Mouse (Mus musculus) liver, embryonic 12.5 days (tissue): ENCODE measurements around the gene Gdap1l1. TPM values are rescaled to one million over a fixed set of nuclear protein-coding genes. Genes with fewer than 3 reads are reported as not detected.

Experiments used
- ATAC-seq: fragments of 200-750 bp; cut with Nextera tagmentation; 2 replicates; pipeline ENCODE4 v1.8.0; 2017; ENCODE audit warnings: moderate number of reproducible peaks, mild to moderate bottlenecking, moderate library complexity
- H3K27ac ChIP-seq: fragments of 300-500 bp; sonication (generic); 2 replicates; pipeline ENCODE4 v1.5.1; 2016; ENCODE audit warnings: mild to moderate bottlenecking
- H3K27me3 ChIP-seq: fragments of 300-500 bp; sonication (generic); replicated peaks from 2 replicates; pipeline ENCODE4 v1.6.1; 2016; ENCODE audit warnings: mild to moderate bottlenecking, moderate library complexity
- H3K36me3 ChIP-seq: fragments of 300-500 bp; sonication (generic); 2 replicates; pipeline ENCODE4 v1.6.1; 2016; ENCODE audit warnings: mild to moderate bottlenecking, moderate library complexity
- H3K4me1 ChIP-seq: fragments of 300-500 bp; sonication (generic); 2 replicates; pipeline ENCODE4 v1.6.1; 2016
- H3K4me2 ChIP-seq: fragments of 300-500 bp; sonication (generic); 2 replicates; pipeline ENCODE4 v1.6.1; 2016; ENCODE audit warnings: mild to moderate bottlenecking, moderate library complexity
- H3K4me3 ChIP-seq: fragments of 300-500 bp; sonication (generic); 2 replicates; pipeline ENCODE4 v1.5.1; 2016; ENCODE audit warnings: mild to moderate bottlenecking, moderate library complexity
- H3K9ac ChIP-seq: fragments of 300-500 bp; sonication (generic); 2 replicates; pipeline ENCODE4 v1.6.1; 2016; ENCODE audit warnings: mild to moderate bottlenecking, moderate library complexity
- H3K9me3 ChIP-seq: fragments of 300-500 bp; sonication (generic); replicated peaks from 2 replicates; pipeline ENCODE4 v1.6.1; 2016; ENCODE audit warnings: mild to moderate bottlenecking, moderate library complexity
- WGBS: fragments of 180-500 bp; shearing (Covaris S2); methylation state at CpG from one replicate; pipeline ENCODE4 v1.1.7; 2016; ENCODE audit not compliant: insufficient replicate concordance; 5-methylcytosine and 5-hydroxymethylcytosine counted together
- polyA plus RNA-seq: library from polyadenylated mRNA; unstranded; fragments of >200 nt; fragmentation: Nextera tagmentation; extraction: Ambion mirVana; gene quantifications from 2 replicates; pipeline ENCODE4 v1.2.1, GENCODE M21; 2016

Gdap1l1 gene
- polyA plus RNA-seq, 1 experiment from 2014 or later: 0.36 TPM

GRCm38 (mm10) chr2:163428346-163429011 is 9.8 kb upstream of the Gdap1l1 start:
- ATAC-seq: no peak
- Histone ChIP-seq H3K27ac (no peak overlapping the region), H3K36me3 (no peaks in the 10 kb centered on the region), H3K27me3 (no peaks in the 10 kb centered on the region), H3K9ac (no peak overlapping the region), H3K4me1 (no peaks in the 10 kb centered on the region), H3K4me3 (no peak overlapping the region), H3K4me2 (no peak overlapping the region), H3K9me3 (no peaks in the 10 kb centered on the region)
- 35% methylated on average over 4 of the region's 4 CpGs for WGBS

GRCm38 (mm10) chr2:163431289-163431688 is 7.0 kb upstream of the Gdap1l1 start:
- Histone ChIP-seq H3K4me2 (no peak overlapping the region), H3K4me3 (no peak overlapping the region), H3K4me1 (no peaks in the 10 kb centered on the region), H3K27ac (no peak overlapping the region), H3K9me3 (no peaks in the 10 kb centered on the region), H3K9ac (no peak overlapping the region), H3K27me3 (peaks cover 5% of the 10 kb centered on the region; the same call in 1 of the 2 replicates), H3K36me3 (no peaks in the 10 kb centered on the region)
- WGBS: 72% methylated on average over 9 of the region's 9 CpGs
- ATAC-seq: no peak

- Histone ChIP-seq H3K9ac (no peak overlapping the region), H3K4me2 (no peak overlapping the region), H3K36me3 (no peaks in the 10 kb centered on the region), H3K4me3 (no peak overlapping the region), H3K27ac (no peak overlapping the region), H3K9me3 (no peaks in the 10 kb centered on the region), H3K4me1 (no peaks in the 10 kb centered on the region), H3K27me3 (peaks cover 29% of the 10 kb centered on the region)
- ATAC-seq: no peak
- 15% methylated on average over 4 of the region's 4 CpGs for WGBS
Measured at GRCm38 (mm10) chr2:163433971-163434370, 4.3 kb upstream of the Gdap1l1 start.

- H3K4me2 ChIP-seq: peak overlapping the region; percentile 49; the same call in 1 of the 2 replicates
- H3K4me3 ChIP-seq: no peak overlapping the region
- H3K9me3 ChIP-seq: no peaks in the 10 kb centered on the region
- no peak for ATAC-seq
- WGBS: 46% methylated on average over 4 of the region's 4 CpGs
- no peaks in the 10 kb centered on the region for H3K4me1 ChIP-seq
- H3K27me3 ChIP-seq: peaks cover 54% of the 10 kb centered on the region
- no peak overlapping the region for H3K27ac ChIP-seq
- H3K36me3 ChIP-seq: no peaks in the 10 kb centered on the region
- H3K9ac ChIP-seq: no peak overlapping the region
Measured at GRCm38 (mm10) chr2:163437800-163438199, 476 bp upstream of the Gdap1l1 start.

- Histone ChIP-seq H3K27me3 (peaks cover 56% of the 10 kb centered on the region), H3K9me3 (no peaks in the 10 kb centered on the region), H3K4me2 (peak overlapping the region; percentile 49), H3K9ac (no peak overlapping the region), H3K27ac (no peak overlapping the region), H3K36me3 (no peaks in the 10 kb centered on the region), H3K4me1 (no peaks in the 10 kb centered on the region), H3K4me3 (peak overlapping the region; percentile 29)
- 5% methylated on average over 30 of the region's 30 CpGs for WGBS
- no peak for ATAC-seq
Measured at GRCm38 (mm10) chr2:163438619-163439451, 559 bp downstream of the Gdap1l1 start.

- WGBS: 36% methylated on average over 1 of the region's 1 CpGs
- no peaks in the 10 kb centered on the region for H3K9me3 ChIP-seq
- no peak for ATAC-seq
Measured at GRCm38 (mm10) chr2:163439488-163439887, 1.2 kb downstream of the Gdap1l1 start.

GRCm38 (mm10) chr2:163443543-163443942 is 5.3 kb downstream of the Gdap1l1 start:
- Histone ChIP-seq H3K9ac (no peak overlapping the region), H3K4me2 (no peak overlapping the region), H3K4me3 (no peak overlapping the region), H3K9me3 (no peaks in the 10 kb centered on the region), H3K27ac (no peak overlapping the region), H3K36me3 (no peaks in the 10 kb centered on the region), H3K27me3 (peaks cover 45% of the 10 kb centered on the region), H3K4me1 (no peaks in the 10 kb centered on the region)
- no peak for ATAC-seq
- 44% methylated on average over 6 of the region's 6 CpGs for WGBS

More at GRCm38 (mm10) chr2:163439488-163439887, 1.2 kb downstream of the Gdap1l1 start:
- H3K27me3 ChIP-seq: peaks cover 61% of the 10 kb centered on the region
- no peak overlapping the region for H3K9ac ChIP-seq
- H3K4me2 ChIP-seq: no peak overlapping the region
- no peaks in the 10 kb centered on the region for H3K36me3 ChIP-seq
- no peak overlapping the region for H3K27ac ChIP-seq
- no peaks in the 10 kb centered on the region for H3K4me1 ChIP-seq
- H3K4me3 ChIP-seq: no peak overlapping the region

GRCm38 (mm10) chr2:163444017-163444416 is 5.7 kb downstream of the Gdap1l1 start:
- H3K9ac ChIP-seq: no peak overlapping the region
- no peak overlapping the region for H3K4me3 ChIP-seq
- H3K27ac ChIP-seq: no peak overlapping the region
- 49% methylated on average over 7 of the region's 7 CpGs for WGBS
- no peak for ATAC-seq
- H3K9me3 ChIP-seq: no peaks in the 10 kb centered on the region
- no peaks in the 10 kb centered on the region for H3K36me3 ChIP-seq
- H3K4me2 ChIP-seq: no peak overlapping the region
- H3K4me1 ChIP-seq: no peaks in the 10 kb centered on the region
- peaks cover 40% of the 10 kb centered on the region for H3K27me3 ChIP-seq

GRCm38 (mm10) chr2:163447375-163447774 is 9.1 kb downstream of the Gdap1l1 start:
- H3K27me3 ChIP-seq: peaks cover 31% of the 10 kb centered on the region
- no peaks in the 10 kb centered on the region for H3K36me3 ChIP-seq
- 69% methylated on average over 12 of the region's 12 CpGs for WGBS
- no peaks in the 10 kb centered on the region for H3K4me1 ChIP-seq
- H3K9me3 ChIP-seq: no peaks in the 10 kb centered on the region
- H3K9ac ChIP-seq: no peak overlapping the region
- H3K4me3 ChIP-seq: no peak overlapping the region
- ATAC-seq: no peak
- H3K27ac ChIP-seq: no peak overlapping the region
- no peak overlapping the region for H3K4me2 ChIP-seq

- no peaks in the 10 kb centered on the region for H3K4me1 ChIP-seq
Measured at GRCm38 (mm10) chr2:163449276-163449675, 11.0 kb downstream of the Gdap1l1 start.

GRCm38 (mm10) chr2:163450668-163451295 is 12.5 kb downstream of the Gdap1l1 start:
- Histone ChIP-seq H3K9ac (no peak overlapping the region), H3K27me3 (peaks cover 15% of the 10 kb centered on the region; the same call in 1 of the 2 replicates), H3K9me3 (no peaks in the 10 kb centered on the region), H3K4me1 (no peaks in the 10 kb centered on the region), H3K4me3 (no peak overlapping the region), H3K36me3 (no peaks in the 10 kb centered on the region), H3K27ac (no peak overlapping the region), H3K4me2 (no peak overlapping the region)
- 51% methylated on average over 6 of the region's 6 CpGs for WGBS
- no peak for ATAC-seq

More at GRCm38 (mm10) chr2:163449276-163449675, 11.0 kb downstream of the Gdap1l1 start:
- Histone ChIP-seq H3K4me2 (no peak overlapping the region), H3K36me3 (no peaks in the 10 kb centered on the region), H3K27me3 (peaks cover 23% of the 10 kb centered on the region), H3K27ac (no peak overlapping the region), H3K9ac (no peak overlapping the region), H3K4me3 (no peak overlapping the region), H3K9me3 (no peaks in the 10 kb centered on the region)
- ATAC-seq: no peak
- WGBS: 35% methylated on average over 3 of the region's 3 CpGs

- Histone ChIP-seq H3K4me1 (no peaks in the 10 kb centered on the region), H3K27ac (no peak overlapping the region), H3K9me3 (no peaks in the 10 kb centered on the region), H3K4me2 (no peak overlapping the region), H3K27me3 (peaks cover 19% of the 10 kb centered on the region), H3K4me3 (no peak overlapping the region), H3K36me3 (no peaks in the 10 kb centered on the region), H3K9ac (no peak overlapping the region)
- ATAC-seq: no peak
- 79% methylated on average over 6 of the region's 6 CpGs for WGBS
Measured at GRCm38 (mm10) chr2:163452738-163453137, 14.5 kb downstream of the Gdap1l1 start.
